Mouse (Mus musculus) neutrophil, adult 5-6 weeks (primary cell): Measurements from ENCODE around the gene Mcur1. TPM values are rescaled to one million over a fixed set of nuclear protein-coding genes. Genes with fewer than 3 reads are reported as not detected.
A peak's percentile ranks its signal among the peaks of the same experiment; 100 is the strongest.

Source experiments
- ATAC-seq: fragments of 151-379, 151-347 bp; 2 replicates; pipeline ENCODE4 v1.8.0; 2017; ENCODE audit warnings: mild to moderate bottlenecking, moderate TSS enrichment; ENCODE audit not compliant: insufficient number of reproducible peaks, poor library complexity, low FRiP score, severe bottlenecking; ENCODE audit errors: extremely low read depth
- total RNA-seq: library from RNA; stranded (forward); fragments of 200-1000 nt; gene quantifications from 2 replicates; pipeline ENCODE4 v1.2.3, GENCODE M21; 2017

Mcur1 gene
- total RNA-seq, 1 experiment from 2014 or later, result 32.5 TPM

- no peak for ATAC-seq
Observed at GRCm38 (mm10) chr13:43567141-43567891, 7.3 kb upstream of the Mcur1 start.

- ATAC-seq, result no peak
Observed at GRCm38 (mm10) chr13:43566184-43566583, 6.2 kb upstream of the Mcur1 start.

GRCm38 (mm10) chr13:43565346-43565745 lies 5.4 kb upstream of the Mcur1 start:
- ATAC-seq, result peak; percentile 71; the same call in 1 of the 2 replicates

GRCm38 (mm10) chr13:43564733-43565132 lies 4.7 kb upstream of the Mcur1 start:
- no peak for ATAC-seq

- no peak for ATAC-seq
Observed at GRCm38 (mm10) chr13:43562726-43563125, 2.7 kb upstream of the Mcur1 start.

- no peak for ATAC-seq
Observed at GRCm38 (mm10) chr13:43560458-43561411, 744 bp upstream of the Mcur1 start.

GRCm38 (mm10) chr13:43558959-43559358 lies 1.0 kb downstream of the Mcur1 start:
- no peak for ATAC-seq

GRCm38 (mm10) chr13:43558357-43558756 lies 1.6 kb downstream of the Mcur1 start:
- ATAC-seq, result no peak

GRCm38 (mm10) chr13:43556913-43557542 lies 3.0 kb downstream of the Mcur1 start:
- ATAC-seq, result no peak

- no peak for ATAC-seq
Observed at GRCm38 (mm10) chr13:43555321-43555720, 4.7 kb downstream of the Mcur1 start.

GRCm38 (mm10) chr13:43554827-43555226 lies 5.2 kb downstream of the Mcur1 start:
- peak; percentile 43; the same call in 1 of the 2 replicates for ATAC-seq

- no peak for ATAC-seq
Observed at GRCm38 (mm10) chr13:43550676-43551075, 9.3 kb downstream of the Mcur1 start.

GRCm38 (mm10) chr13:43549870-43550269 lies 10.1 kb downstream of the Mcur1 start:
- ATAC-seq, result no peak

GRCm38 (mm10) chr13:43549078-43549698 lies 10.8 kb downstream of the Mcur1 start:
- ATAC-seq, result peak; percentile 45; the same call in 1 of the 2 replicates

GRCm38 (mm10) chr13:43548617-43549016 lies 11.4 kb downstream of the Mcur1 start:
- no peak for ATAC-seq

- peak; percentile 74; the same call in 1 of the 2 replicates for ATAC-seq
Observed at GRCm38 (mm10) chr13:43546861-43547260, 13.1 kb downstream of the Mcur1 start.

- ATAC-seq, result no peak
Observed at GRCm38 (mm10) chr13:43540205-43540815, 19.7 kb downstream of the Mcur1 start.

GRCm38 (mm10) chr13:43539409-43539808 lies 20.6 kb downstream of the Mcur1 start:
- no peak for ATAC-seq
